Mouse (Mus musculus): Measurements from ENCODE around the gene Fam71d. TPM values are rescaled to one million over a fixed set of nuclear protein-coding genes. Genes with fewer than 3 reads are reported as not detected.

Gene Fam71d
- polyA plus RNA-seq (2014; fragmentation: Nextera tagmentation; extraction: Ambion mirVana), result 0.16 TPM in 1 of 2 replicates, not detected in the other

DNA sequence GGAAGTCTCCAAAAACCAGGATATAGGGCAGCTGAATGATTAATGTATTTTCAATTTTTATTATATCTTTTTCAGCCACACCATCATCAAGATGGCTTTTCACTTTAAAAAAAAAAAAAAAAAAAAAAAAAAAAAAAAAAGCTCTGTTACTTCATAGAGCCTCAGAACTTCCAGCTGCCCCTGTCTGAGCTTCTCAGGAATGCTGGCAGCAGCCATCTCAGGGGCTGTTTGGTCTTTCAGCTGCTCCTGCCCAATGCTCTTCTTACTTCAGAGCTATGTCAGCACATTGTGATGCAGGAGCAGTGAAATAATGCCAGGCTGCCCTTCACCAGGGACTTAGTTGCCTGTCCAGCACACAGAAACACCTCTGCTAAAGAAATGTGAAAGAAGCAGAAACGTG lies at the start of gene Fam71d:
TSS of gene Fam71d (plus strand) at position 211 of the 400 bp plus-strand sequence.
- no peak for DNase-seq (ENCODE audit: low spot score)
- H3K9me3 ChIP-seq (ENCODE audit: control insufficient read depth, low read length), result no peaks in the 10 kb centered on the region
- H3K36me3 ChIP-seq (ENCODE audit: control insufficient read depth, insufficient read depth, low read length), result no peaks in the 10 kb centered on the region
- H3K27me3 ChIP-seq (ENCODE audit: control insufficient read depth, insufficient read depth, low read length), result no peaks in the 10 kb centered on the region
- no peak within 1 kb of the TSS for H3K27ac ChIP-seq (ENCODE audit: low read depth, low read length)
- H3K9ac ChIP-seq (ENCODE audit: low read length), result no peak within 1 kb of the TSS
- H3K4me2 ChIP-seq (ENCODE audit: low read depth, low read length, severe bottlenecking), result no peak within 1 kb of the TSS
- ATAC-seq (replicated peaks; ENCODE audit: low FRiP score), result no peak
- H3K4me3 ChIP-seq (ENCODE audit: low read depth, low read length), result no peak within 1 kb of the TSS
- 81% methylated on average over 1 of the region's 1 CpGs for WGBS
- H3K4me1 ChIP-seq (replicated peaks; ENCODE audit: control insufficient read depth, insufficient read depth, low read length), result no peaks in the 10 kb centered on the region

GRCm38 (mm10) chr12:78643691-78644090 lies 47.6 kb upstream of the Fam71d start:
- WGBS, result 71% methylated on average over 2 of the region's 2 CpGs
- ATAC-seq (replicated peaks; ENCODE audit: low FRiP score) (no peak), DNase-seq (ENCODE audit: low spot score) (no peak)

DNA sequence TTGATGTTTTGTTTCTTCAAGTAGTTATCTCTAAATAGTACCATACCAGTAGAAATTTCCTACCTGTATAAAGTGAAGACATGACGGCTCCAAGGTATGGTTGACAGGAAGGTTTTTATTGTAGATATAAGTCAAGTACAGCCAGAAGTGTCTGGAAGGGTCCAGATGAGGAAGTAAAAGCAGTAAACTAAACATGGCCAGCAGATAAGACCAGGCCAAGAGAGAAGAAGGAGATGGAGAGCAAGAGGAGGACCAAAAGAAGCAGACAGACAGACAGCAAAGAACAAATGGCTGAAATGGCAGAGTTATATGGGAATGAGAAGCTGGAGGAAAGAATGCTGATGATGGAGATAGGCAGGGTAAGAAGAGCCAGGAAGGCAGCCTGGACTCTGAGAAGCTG lies 46.1 kb upstream of the Fam71d start:
- no peaks in the 10 kb centered on the region for H3K4me1 ChIP-seq (replicated peaks; ENCODE audit: control insufficient read depth, insufficient read depth, low read length)
- H3K36me3 ChIP-seq (ENCODE audit: control insufficient read depth, insufficient read depth, low read length), result no peaks in the 10 kb centered on the region
- H3K4me2 ChIP-seq (ENCODE audit: low read depth, low read length, severe bottlenecking), result no peak overlapping the region
- no peak for DNase-seq (ENCODE audit: low spot score)
- H3K9me3 ChIP-seq (ENCODE audit: control insufficient read depth, low read length), result no peaks in the 10 kb centered on the region
- no peak for ATAC-seq (replicated peaks; ENCODE audit: low FRiP score)
- no peak overlapping the region for H3K9ac ChIP-seq (ENCODE audit: low read length)
- H3K27ac ChIP-seq (ENCODE audit: low read depth, low read length), result no peak overlapping the region
- H3K4me3 ChIP-seq (ENCODE audit: low read depth, low read length), result no peak overlapping the region
- 79% methylated on average over 1 of the region's 1 CpGs for WGBS
- H3K27me3 ChIP-seq (ENCODE audit: control insufficient read depth, insufficient read depth, low read length), result no peaks in the 10 kb centered on the region

More at GRCm38 (mm10) chr12:78643691-78644090, 47.6 kb upstream of the Fam71d start:
- Histone ChIP-seq H3K4me3 (ENCODE audit: low read depth, low read length) (no peak overlapping the region), H3K4me2 (ENCODE audit: low read depth, low read length, severe bottlenecking) (no peak overlapping the region), H3K27ac (ENCODE audit: low read depth, low read length) (no peak overlapping the region), H3K9ac (ENCODE audit: low read length) (no peak overlapping the region), H3K36me3 (ENCODE audit: control insufficient read depth, insufficient read depth, low read length) (no peaks in the 10 kb centered on the region), H3K27me3 (ENCODE audit: control insufficient read depth, insufficient read depth, low read length) (no peaks in the 10 kb centered on the region), H3K9me3 (ENCODE audit: control insufficient read depth, low read length) (no peaks in the 10 kb centered on the region), H3K4me1 (replicated peaks; ENCODE audit: control insufficient read depth, insufficient read depth, low read length) (no peaks in the 10 kb centered on the region)

DNA sequence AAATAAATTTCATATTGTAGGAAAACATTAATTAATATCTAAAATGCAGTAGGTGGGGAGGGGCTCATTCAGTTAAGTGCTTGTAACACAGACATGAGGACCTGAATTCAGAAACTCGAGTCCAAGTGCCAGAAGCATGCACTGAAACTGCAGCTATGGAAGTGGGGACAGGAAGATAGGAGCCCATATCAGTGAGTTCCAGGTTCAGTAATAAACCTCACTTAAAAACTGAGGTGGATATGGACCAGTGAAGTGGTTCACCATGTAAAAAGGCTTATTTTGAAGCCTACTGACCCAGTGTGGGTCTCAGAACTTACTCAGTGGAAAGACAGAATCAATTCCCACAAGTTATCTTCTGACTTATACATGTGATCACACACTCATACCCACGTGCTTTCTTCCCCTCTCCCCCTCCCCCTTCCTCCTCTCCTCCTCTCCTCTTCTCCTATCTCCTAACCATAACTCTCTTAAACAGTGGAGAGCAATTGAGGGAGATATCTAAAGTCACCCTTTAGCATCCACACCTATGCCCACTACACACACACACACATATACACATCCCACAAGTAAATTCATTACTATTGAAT lies 31.5 kb upstream of the Fam71d start:
- Histone ChIP-seq H3K4me1 (replicated peaks; ENCODE audit: control insufficient read depth, insufficient read depth, low read length) (no peaks in the 10 kb centered on the region), H3K27ac (ENCODE audit: low read depth, low read length) (no peak overlapping the region), H3K27me3 (ENCODE audit: control insufficient read depth, insufficient read depth, low read length) (no peaks in the 10 kb centered on the region), H3K9ac (ENCODE audit: low read length) (no peak overlapping the region), H3K4me2 (ENCODE audit: low read depth, low read length, severe bottlenecking) (no peak overlapping the region), H3K4me3 (ENCODE audit: low read depth, low read length) (no peak overlapping the region), H3K9me3 (ENCODE audit: control insufficient read depth, low read length) (no peaks in the 10 kb centered on the region), H3K36me3 (ENCODE audit: control insufficient read depth, insufficient read depth, low read length) (no peaks in the 10 kb centered on the region)
- ATAC-seq (replicated peaks; ENCODE audit: low FRiP score) (no peak), DNase-seq (ENCODE audit: low spot score) (no peak)
- WGBS, result 64% methylated on average over 2 of the region's 2 CpGs

DNA sequence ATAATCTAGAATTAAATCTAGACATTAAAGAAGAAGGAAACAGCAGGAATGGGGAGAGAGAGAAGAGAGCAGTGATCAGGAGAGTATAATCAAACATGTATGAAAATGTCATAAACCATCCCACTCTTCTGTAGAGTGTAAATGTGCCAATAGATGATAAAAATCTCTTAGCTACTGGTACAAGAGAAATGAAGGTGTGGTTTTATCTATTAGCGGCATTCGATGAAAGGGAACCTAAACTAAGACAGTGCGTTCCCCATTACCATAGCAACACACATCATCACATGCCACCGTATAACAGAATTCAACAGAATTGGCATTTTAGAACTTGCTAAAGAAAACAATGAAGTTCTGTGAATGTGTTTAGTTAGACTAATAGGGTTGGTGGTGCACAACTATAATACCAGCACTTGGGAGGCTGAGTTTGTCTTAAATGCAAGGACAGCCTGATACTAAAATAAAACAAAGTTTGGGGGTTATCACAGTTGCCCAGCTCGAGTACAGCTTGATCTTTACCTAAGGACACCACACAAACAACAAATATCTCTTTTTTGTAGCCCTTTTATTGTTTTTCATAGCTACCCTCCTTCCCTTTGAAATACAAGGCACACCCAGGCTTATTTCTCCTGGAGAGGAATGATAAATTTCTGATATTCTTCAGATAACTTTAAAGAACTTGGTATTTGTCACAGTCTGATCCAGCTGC lies 13.1 kb upstream of the Fam71d start:
- no peaks in the 10 kb centered on the region for H3K27me3 ChIP-seq (ENCODE audit: control insufficient read depth, insufficient read depth, low read length)
- H3K4me3 ChIP-seq (ENCODE audit: low read depth, low read length), result no peak overlapping the region
- H3K36me3 ChIP-seq (ENCODE audit: control insufficient read depth, insufficient read depth, low read length), result no peaks in the 10 kb centered on the region
- DNase-seq (ENCODE audit: low spot score) (no peak), ATAC-seq (replicated peaks; ENCODE audit: low FRiP score) (no peak)
- no peaks in the 10 kb centered on the region for H3K4me1 ChIP-seq (replicated peaks; ENCODE audit: control insufficient read depth, insufficient read depth, low read length)
- H3K9ac ChIP-seq (ENCODE audit: low read length), result no peak overlapping the region
- 88% methylated on average over 5 of the region's 5 CpGs for WGBS
- no peak overlapping the region for H3K27ac ChIP-seq (ENCODE audit: low read depth, low read length)
- no peak overlapping the region for H3K4me2 ChIP-seq (ENCODE audit: low read depth, low read length, severe bottlenecking)
- no peaks in the 10 kb centered on the region for H3K9me3 ChIP-seq (ENCODE audit: control insufficient read depth, low read length)

- ATAC-seq (replicated peaks; ENCODE audit: low FRiP score) (no peak), DNase-seq (ENCODE audit: low spot score) (no peak)
- Histone ChIP-seq H3K9ac (ENCODE audit: low read length) (no peak overlapping the region), H3K4me2 (ENCODE audit: low read depth, low read length, severe bottlenecking) (no peak overlapping the region), H3K36me3 (ENCODE audit: control insufficient read depth, insufficient read depth, low read length) (no peaks in the 10 kb centered on the region), H3K27ac (ENCODE audit: low read depth, low read length) (no peak overlapping the region), H3K9me3 (ENCODE audit: control insufficient read depth, low read length) (no peaks in the 10 kb centered on the region), H3K4me1 (replicated peaks; ENCODE audit: control insufficient read depth, insufficient read depth, low read length) (no peaks in the 10 kb centered on the region), H3K4me3 (ENCODE audit: low read depth, low read length) (no peak overlapping the region), H3K27me3 (ENCODE audit: control insufficient read depth, insufficient read depth, low read length) (no peaks in the 10 kb centered on the region)
- WGBS, result 88% methylated on average over 2 of the region's 2 CpGs
These were observed 12.5 kb upstream of the Fam71d start for GRCm38 (mm10) chr12:78678807-78679189.

DNA sequence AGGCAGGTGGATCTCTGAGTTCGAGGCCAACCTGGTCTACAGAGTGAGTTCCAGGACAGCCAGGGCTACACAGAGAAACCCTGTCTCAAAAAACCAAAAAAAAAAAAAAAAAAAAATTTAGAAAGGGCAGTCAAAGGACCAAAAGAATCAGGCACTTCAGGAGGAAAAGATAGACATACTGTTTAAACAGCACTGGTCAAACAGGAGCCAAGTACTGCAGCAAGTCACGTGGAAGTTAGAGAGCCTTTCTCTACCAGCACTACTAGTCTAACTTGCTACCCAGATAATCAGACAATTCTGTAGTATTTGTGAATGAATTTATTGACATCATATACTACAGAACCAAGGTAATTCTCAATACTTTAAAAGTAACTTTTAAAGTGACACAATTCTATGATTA lies 10.3 kb upstream of the Fam71d start:
- Histone ChIP-seq H3K27ac (ENCODE audit: low read depth, low read length) (no peak overlapping the region), H3K4me3 (ENCODE audit: low read depth, low read length) (no peak overlapping the region), H3K4me2 (ENCODE audit: low read depth, low read length, severe bottlenecking) (no peak overlapping the region), H3K27me3 (ENCODE audit: control insufficient read depth, insufficient read depth, low read length) (no peaks in the 10 kb centered on the region), H3K4me1 (replicated peaks; ENCODE audit: control insufficient read depth, insufficient read depth, low read length) (no peaks in the 10 kb centered on the region), H3K9me3 (ENCODE audit: control insufficient read depth, low read length) (no peaks in the 10 kb centered on the region), H3K36me3 (ENCODE audit: control insufficient read depth, insufficient read depth, low read length) (no peaks in the 10 kb centered on the region), H3K9ac (ENCODE audit: low read length) (no peak overlapping the region)
- DNase-seq (ENCODE audit: low spot score) (no peak), ATAC-seq (replicated peaks; ENCODE audit: low FRiP score) (no peak)
- WGBS, result 87% methylated on average over 2 of the region's 2 CpGs

- Histone ChIP-seq H3K4me2 (ENCODE audit: low read depth, low read length, severe bottlenecking) (no peak overlapping the region), H3K9ac (ENCODE audit: low read length) (no peak overlapping the region), H3K9me3 (ENCODE audit: control insufficient read depth, low read length) (no peaks in the 10 kb centered on the region), H3K36me3 (ENCODE audit: control insufficient read depth, insufficient read depth, low read length) (no peaks in the 10 kb centered on the region), H3K27me3 (ENCODE audit: control insufficient read depth, insufficient read depth, low read length) (no peaks in the 10 kb centered on the region), H3K4me1 (replicated peaks; ENCODE audit: control insufficient read depth, insufficient read depth, low read length) (no peaks in the 10 kb centered on the region), H3K27ac (ENCODE audit: low read depth, low read length) (no peak overlapping the region), H3K4me3 (ENCODE audit: low read depth, low read length) (no peak overlapping the region)
- no peak for DNase-seq (ENCODE audit: low spot score)
- 87% methylated on average over 4 of the region's 4 CpGs for WGBS
- ATAC-seq (replicated peaks; ENCODE audit: low FRiP score), result no peak
These were observed 9.1 kb upstream of the Fam71d start for GRCm38 (mm10) chr12:78682279-78682678.

GRCm38 (mm10) chr12:78685669-78686215 lies 5.6 kb upstream of the Fam71d start:
- Histone ChIP-seq H3K36me3 (ENCODE audit: control insufficient read depth, insufficient read depth, low read length) (no peaks in the 10 kb centered on the region), H3K27me3 (ENCODE audit: control insufficient read depth, insufficient read depth, low read length) (no peaks in the 10 kb centered on the region), H3K27ac (ENCODE audit: low read depth, low read length) (no peak overlapping the region), H3K4me3 (ENCODE audit: low read depth, low read length) (no peak overlapping the region), H3K9ac (ENCODE audit: low read length) (no peak overlapping the region), H3K4me2 (ENCODE audit: low read depth, low read length, severe bottlenecking) (no peak overlapping the region), H3K4me1 (replicated peaks; ENCODE audit: control insufficient read depth, insufficient read depth, low read length) (no peaks in the 10 kb centered on the region), H3K9me3 (ENCODE audit: control insufficient read depth, low read length) (no peaks in the 10 kb centered on the region)
- 85% methylated on average over 1 of the region's 1 CpGs for WGBS
- DNase-seq (ENCODE audit: low spot score), result no peak
- ATAC-seq (replicated peaks; ENCODE audit: low FRiP score), result no peak

Measured in forebrain, embryonic 11.5 days (tissue).